Mouse (Mus musculus) gastrocnemius, postnatal 36 days (tissue): ENCODE data around the gene Dtd1. TPM values are rescaled to one million over a fixed set of nuclear protein-coding genes. Genes with fewer than 3 reads are reported as not detected.

Source experiments
- DNase-seq, 2 experiments: peaks; one replicate each; pipeline ENCODE4 v3.0.0; 2022
- intact Hi-C: fragments of 180-260 bp; cut with DNase I; formaldehyde crosslinking; loops from one replicate; pipeline ENCODE4 v1.15.1; 2025
- total RNA-seq, 2 experiments: library from RNA; stranded (reverse); gene quantifications; 2 replicates each; pipeline ENCODE4 v1.2.3; 2021

Gene Dtd1
- total RNA-seq, 2 experiments from 2014 or later = 12.6 to 13.8 TPM

- intact Hi-C loops = no loop called here
- DNase-seq = no peak
These were observed 101.9 kb downstream of the Dtd1 start for GRCm38 (mm10) chr2:144701415-144702149.

- DNase-seq = no peak
- intact Hi-C loops = no loop called here
These were observed 109.6 kb downstream of the Dtd1 start for GRCm38 (mm10) chr2:144709285-144709684.

GRCm38 (mm10) chr2:144709704-144710103, 110.0 kb downstream of the Dtd1 start:
- intact Hi-C loops = no loop called here
- no peak for DNase-seq

GRCm38 (mm10) chr2:144714596-144714995, 114.9 kb downstream of the Dtd1 start:
- intact Hi-C loops = no loop called here
- DNase-seq = no peak

- no peak for DNase-seq
- intact Hi-C loops = no loop called here
These were observed 115.6 kb downstream of the Dtd1 start for GRCm38 (mm10) chr2:144715211-144715768.

- intact Hi-C loops = no loop called here
These were observed 116.6 kb downstream of the Dtd1 start for GRCm38 (mm10) chr2:144716248-144716647.

GRCm38 (mm10) chr2:144718273-144718672, 118.6 kb downstream of the Dtd1 start:
- intact Hi-C loops = no loop called here
- DNase-seq = no peak

More at GRCm38 (mm10) chr2:144716248-144716647, 116.6 kb downstream of the Dtd1 start:
- no peak for DNase-seq

- intact Hi-C loops = no loop called here
These were observed 119.6 kb downstream of the Dtd1 start for GRCm38 (mm10) chr2:144719294-144719693.

GRCm38 (mm10) chr2:144719718-144720117, 120.0 kb downstream of the Dtd1 start:
- DNase-seq = no peak
- intact Hi-C loops = no loop called here

More at GRCm38 (mm10) chr2:144719294-144719693, 119.6 kb downstream of the Dtd1 start:
- DNase-seq = no peak

GRCm38 (mm10) chr2:144720407-144720959, 120.8 kb downstream of the Dtd1 start:
- intact Hi-C loops = no loop called here
- DNase-seq = no peak

- no peak for DNase-seq
- intact Hi-C loops = no loop called here
These were observed 125.0 kb downstream of the Dtd1 start for GRCm38 (mm10) chr2:144724679-144725078.

GRCm38 (mm10) chr2:144727136-144727535, 127.4 kb downstream of the Dtd1 start:
- DNase-seq = no peak
- intact Hi-C loops = no loop called here

- intact Hi-C loops = no loop called here
These were observed 130.1 kb downstream of the Dtd1 start for GRCm38 (mm10) chr2:144729776-144730175.

GRCm38 (mm10) chr2:144738161-144738560, 138.5 kb downstream of the Dtd1 start:
- intact Hi-C loops = no loop called here
- no peak for DNase-seq

More at GRCm38 (mm10) chr2:144729776-144730175, 130.1 kb downstream of the Dtd1 start:
- no peak for DNase-seq

GRCm38 (mm10) chr2:144738576-144738975, 138.9 kb downstream of the Dtd1 start:
- intact Hi-C loops = no loop called here
- DNase-seq = peak; percentile 58 to 65

- intact Hi-C loops = no loop called here
- DNase-seq = peak in 1 of 2 experiments; percentile 24
These were observed 140.9 kb downstream of the Dtd1 start for GRCm38 (mm10) chr2:144740577-144740997.

GRCm38 (mm10) chr2:144741973-144742372, 142.3 kb downstream of the Dtd1 start:
- no peak for DNase-seq
- intact Hi-C loops = no loop called here

GRCm38 (mm10) chr2:144743316-144743715, 143.6 kb downstream of the Dtd1 start:
- intact Hi-C loops = no loop called here
- no peak for DNase-seq

GRCm38 (mm10) chr2:144745266-144745665, 145.6 kb downstream of the Dtd1 start:
- intact Hi-C loops = no loop called here

GRCm38 (mm10) chr2:144746046-144746783, 146.5 kb downstream of the Dtd1 start:
- intact Hi-C loops = no loop called here
- DNase-seq = peak; percentile 21 to 30

More at GRCm38 (mm10) chr2:144745266-144745665, 145.6 kb downstream of the Dtd1 start:
- DNase-seq = no peak

GRCm38 (mm10) chr2:144753604-144754003, 153.9 kb downstream of the Dtd1 start:
- intact Hi-C loops = no loop called here

More at GRCm38 (mm10) chr2:144753604-144754003, 153.9 kb downstream of the Dtd1 start:
- DNase-seq = no peak
